Mouse (Mus musculus) urinary bladder, postnatal 14 days (tissue): ENCODE data around the gene Mrps31.

Experiments
- DNase-seq: peaks from one replicate; pipeline ENCODE4 v3.0.0; 2021; ENCODE audit warnings: low spot score

Mrps31 gene

DNA sequence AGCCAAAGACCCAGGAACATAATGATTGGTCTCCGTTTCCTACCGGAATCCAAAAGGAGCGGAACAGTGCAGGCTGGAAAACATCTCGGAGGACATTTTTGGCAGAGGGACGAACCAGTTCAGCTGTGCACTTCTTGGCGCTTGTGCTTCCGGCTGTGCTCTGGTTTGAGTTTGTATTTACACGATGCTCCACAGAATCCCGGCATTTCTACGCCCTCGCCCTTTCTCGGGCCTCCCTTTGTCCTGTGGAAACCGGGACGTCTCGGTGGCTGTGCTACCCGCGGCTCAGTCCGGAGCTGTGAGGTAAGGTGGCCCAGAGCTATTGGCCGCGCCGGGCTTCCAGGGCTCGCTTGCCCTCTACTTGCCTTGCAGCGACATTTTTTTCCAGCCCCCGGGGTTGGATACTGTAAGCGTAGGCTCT, at the start of gene Mrps31:
TSS of gene Mrps31 (plus strand) at position 80 of the 421 bp plus-strand sequence.
- DNase-seq, result peak; percentile 79

DNA sequence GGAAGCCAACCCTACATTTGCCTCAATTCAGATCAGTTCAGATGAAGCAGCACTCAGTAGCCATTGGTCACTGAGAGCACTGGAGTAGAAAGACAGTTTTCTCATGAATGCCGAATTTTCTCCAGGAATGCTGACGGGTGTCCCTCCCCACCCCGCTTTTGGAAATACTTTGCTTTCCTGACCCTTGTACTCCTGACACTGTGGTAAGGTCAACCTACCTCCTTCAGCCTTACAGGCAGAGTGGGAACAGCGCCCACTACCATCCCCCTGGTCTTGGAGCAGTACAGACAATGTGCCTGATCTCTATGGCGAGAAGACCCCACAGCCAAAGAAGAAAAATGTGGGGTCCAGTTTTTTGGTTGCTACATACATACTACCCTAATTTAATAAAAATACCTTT, 34.9 kb upstream of the Mrps31 start:
- no peak for DNase-seq

DNA sequence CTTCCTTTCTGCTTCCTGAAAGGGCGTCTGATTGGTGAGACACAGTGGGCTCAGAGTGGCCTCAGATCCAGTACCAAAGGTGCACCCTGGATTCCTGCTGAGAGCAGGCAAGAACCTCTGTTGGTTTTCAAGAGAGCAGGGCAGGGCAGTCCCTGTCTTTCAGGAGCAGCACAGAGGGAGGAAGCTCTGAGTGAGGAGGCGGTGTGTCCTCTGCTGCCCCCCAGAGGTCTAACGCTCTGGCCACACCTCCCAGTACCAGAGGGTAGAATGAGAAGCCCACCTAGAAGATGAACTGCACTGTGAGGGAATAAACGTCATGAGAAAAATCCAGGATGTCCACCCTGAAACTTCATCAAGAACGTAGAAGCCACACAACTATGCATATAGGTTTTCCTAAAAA, 34.3 kb upstream of the Mrps31 start:
- peak; percentile 27 for DNase-seq

DNA sequence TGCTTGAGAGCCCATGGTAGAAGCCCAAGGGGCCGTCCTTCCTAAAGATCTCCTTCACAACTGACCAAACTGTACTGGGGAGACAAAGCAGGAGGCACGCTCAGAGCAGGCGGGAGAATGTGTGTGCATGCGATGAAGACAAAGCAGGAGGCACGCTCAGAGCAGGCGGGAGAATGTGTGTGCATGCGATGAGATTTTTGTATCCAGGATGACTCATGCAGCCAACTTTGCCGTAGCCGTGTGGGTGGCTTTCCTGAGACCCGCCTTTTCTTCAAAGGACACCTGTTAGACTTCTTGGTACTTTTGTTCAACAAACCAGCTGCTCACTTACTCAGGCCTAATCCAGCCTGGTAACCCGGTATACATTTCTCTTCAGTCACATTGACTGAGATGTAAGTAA, 30.2 kb upstream of the Mrps31 start:
- no peak for DNase-seq

DNA sequence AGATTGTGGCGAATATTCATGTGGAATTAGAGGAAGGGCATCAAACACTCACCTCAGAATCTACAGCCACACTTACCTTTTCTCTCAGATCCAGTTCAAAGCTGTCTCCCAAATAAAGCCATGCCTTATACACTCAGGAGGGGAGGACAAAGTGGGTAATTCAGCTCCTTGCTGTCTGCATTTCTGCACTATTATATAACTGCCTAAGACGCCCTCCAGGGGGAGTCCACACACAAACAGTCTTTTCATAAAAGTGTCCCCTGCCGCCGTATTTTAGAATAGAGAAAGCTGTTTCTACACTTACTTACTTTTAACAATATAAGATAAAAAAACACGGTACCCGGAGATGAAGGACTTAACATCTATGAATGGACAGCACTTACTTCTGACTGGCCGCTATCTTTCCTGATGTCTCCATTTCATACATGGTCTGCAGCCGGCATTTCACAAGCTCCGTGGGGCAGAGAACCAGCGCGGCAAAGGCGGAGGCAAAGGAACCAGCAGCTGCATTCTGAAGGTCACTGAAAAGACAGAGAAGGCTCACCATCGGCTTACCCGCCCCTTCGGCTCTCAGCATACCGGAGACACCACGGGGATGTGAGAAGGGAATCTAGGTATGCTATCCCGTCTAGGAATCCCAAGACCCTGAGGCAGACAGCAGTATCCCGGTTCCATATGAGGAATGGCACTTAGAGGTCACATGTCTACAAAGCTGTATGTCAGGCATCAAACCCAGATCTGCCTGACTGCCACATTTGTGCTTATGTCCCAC, 28.2 kb upstream of the Mrps31 start:
- no peak for DNase-seq

DNA sequence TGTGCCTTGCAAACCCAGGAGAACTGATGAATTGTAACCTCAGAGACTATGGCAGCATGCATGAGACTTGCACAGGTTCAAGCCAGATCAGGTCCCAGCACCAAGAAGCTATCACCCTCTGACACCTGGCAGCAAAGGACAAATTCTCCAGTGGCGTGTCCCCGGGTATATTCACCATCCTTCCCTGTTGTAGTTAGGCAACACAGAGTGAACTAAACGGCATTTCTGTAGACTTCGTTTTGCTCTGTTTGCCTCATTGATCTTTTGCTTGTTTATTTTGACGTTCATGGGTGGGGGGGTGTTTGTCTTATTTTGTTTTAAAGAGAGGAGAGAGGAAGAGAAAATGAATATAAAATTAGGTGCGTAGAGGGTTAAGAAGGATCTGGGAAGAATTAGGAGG, 26.0 kb upstream of the Mrps31 start:
- DNase-seq, result no peak

DNA sequence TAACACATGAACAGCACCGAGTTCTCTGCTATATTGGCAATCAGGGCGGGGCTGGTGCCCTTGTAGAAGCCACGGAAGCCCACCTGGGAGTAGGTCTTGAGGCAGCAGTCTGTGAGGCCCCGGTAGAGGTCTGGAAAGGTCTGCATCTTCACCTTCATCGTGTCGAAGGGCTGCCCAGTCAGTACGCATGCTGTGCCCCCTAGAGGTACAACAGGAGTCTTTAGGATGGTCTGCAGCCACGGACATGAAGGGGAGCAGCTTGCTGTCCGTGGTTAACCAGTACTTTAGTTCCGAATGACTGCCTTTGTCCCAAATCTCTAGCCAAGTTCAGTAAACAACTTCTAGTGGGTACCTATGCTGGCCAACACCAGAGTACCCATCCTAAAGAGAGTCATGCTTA, 21.3 kb upstream of the Mrps31 start:
- no peak for DNase-seq

DNA sequence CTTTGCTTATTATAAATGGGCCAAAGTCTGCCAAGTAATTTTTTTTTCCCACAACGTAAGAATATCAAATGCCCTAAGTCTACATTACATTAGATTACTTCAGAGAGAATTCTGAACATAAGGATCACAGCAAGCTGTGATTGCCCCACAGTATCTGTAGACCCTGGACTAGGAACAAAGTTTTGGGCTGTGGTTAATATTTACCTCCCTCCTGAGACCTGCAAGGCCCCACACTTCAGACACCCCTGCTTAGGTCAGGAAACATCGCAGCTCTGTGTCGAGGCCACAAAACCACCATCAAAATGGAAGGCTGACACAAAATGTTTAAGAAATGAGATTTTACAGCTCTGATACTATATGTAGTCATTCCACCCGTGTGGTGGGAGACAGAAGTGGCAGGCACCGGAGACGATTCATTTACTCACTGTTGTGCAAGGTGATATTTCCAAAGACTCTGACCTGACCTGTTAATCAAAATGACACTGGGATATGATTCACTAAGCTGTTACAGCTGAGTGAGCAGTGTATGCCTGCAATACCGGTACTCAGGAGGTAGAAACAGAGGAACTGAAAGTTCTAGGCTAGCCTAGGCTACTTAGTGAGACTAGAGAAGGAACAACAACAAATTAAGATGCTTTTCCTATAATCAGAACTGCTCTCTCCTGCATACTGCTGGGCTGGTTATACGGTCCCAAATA, 20.2 kb upstream of the Mrps31 start:
- no peak for DNase-seq

DNA sequence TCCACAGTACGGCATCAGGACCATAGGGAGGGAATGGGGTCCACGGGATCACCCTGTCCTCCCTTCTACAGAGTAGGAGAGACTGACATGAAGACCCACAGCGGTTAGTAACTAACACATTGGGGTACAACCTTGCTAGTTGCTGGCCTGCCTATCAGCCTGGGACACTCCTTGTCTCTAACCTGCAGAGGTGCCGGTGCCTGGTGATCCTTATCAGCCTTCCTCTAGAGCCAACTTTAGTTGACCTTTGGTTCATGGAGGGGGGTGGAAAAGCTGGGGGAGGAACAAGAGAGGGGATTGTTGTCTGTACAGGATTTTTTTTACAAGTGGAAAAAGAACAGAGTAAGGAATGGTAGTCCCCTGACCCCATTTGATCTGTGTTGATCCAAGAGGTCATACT, 16.7 kb upstream of the Mrps31 start:
- DNase-seq, result no peak

DNA sequence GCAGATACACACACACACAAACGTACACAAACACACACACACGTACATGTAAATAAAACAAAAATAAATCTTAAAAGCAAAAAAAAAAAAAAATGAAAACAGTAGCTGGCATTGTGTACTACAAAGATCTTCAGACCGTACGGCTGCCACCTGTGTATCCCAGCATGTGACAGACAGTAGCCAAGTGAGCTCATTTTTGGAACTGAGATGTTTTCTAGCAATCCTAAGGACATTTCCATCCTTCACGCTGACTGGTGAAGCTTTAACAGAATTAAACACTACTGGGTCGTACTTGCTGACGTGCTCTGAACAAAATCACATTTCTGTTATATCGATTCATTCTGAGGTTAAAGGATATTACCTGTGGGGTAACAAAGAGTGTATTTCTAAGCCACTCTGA, 15.9 kb upstream of the Mrps31 start:
- no peak for DNase-seq

DNA sequence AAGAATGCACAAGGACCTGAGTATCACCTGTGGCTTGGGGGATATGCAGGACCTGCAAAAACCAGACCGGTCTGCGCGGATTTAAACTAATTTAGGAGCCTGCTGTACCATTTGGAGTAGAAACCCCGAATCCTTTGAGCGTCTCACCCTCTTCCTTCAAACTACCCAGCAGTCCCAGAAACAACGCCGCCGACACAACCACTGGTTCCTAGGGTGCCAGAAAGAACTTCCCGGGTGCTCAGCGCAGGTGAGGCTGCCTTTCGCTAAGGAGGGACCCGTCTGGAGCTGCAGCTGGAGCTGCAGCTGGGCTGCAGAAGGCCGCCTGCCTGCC, 13.4 kb upstream of the Mrps31 start:
- DNase-seq, result no peak

DNA sequence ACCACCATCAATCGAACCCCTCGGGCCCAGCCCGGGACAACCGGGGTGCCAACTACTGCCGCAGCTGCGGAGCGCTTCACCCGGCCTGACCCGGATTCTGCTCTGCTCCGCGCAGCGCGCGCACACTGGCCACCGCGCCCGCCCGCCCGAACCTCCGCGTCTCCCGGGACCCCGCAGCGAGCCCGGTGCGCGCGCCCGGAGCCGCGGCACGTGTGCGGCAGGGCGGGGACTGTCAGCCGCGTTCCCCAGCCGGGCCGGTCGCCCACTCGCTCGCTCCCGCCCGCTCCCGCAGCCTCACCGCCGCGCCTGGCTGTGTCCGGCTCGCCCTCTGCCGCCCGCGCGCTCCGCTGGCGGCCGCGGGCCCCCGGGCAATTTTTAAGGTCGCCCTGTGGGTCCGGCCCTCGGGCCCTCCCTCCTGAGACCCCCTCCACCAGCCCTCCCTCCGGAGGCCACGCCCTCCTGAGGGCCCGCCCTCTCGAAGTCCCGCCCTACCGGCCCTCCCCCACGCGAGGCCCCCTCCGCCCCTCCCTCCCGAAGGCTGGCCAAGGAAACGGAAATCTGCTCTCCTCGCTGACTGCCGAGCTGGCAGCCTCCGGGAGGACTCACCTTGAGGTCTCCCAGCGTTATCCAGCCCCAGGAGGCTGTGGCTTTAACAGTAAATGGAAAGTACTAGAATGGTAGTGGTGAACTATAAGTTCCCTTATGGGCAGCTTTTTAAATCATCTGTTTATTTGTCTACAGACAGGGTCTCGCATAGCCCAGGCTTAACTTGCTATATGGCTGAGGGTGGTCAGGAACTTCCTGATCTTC, 12.8 kb upstream of the Mrps31 start, which contains the start of gene Slc25a15:
TSS of gene Slc25a15 (minus strand) at position 456 of the 810 bp plus-strand sequence.
- DNase-seq, result peak; percentile 91

DNA sequence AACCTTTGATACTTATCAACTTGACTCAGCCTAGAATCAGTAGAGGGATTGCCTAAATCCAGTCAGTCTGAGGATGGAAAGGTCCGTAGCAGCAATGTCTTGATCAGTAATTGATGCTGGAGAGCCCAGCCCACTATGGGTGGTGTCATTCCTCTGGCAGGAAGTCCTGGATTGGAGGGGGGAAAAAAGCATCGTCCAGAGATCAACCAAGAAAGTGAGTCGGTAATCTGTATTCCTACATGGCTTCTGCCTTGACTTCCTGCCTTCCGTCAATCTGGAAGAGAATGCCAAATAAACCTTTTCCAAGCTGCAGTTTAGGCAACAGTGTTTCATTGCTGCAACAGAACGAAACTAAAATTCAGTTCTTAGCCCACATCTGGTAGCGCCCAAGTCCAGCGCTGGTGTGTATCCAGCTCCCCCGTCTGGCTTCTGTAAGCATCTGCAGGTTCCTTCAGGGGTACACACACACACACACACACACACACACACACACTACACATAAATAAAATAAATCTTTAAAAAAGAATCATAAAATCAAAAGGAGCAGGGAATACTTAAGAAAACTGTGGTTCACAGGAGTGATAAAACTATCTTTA, 11.8 kb upstream of the Mrps31 start:
- no peak for DNase-seq

DNA sequence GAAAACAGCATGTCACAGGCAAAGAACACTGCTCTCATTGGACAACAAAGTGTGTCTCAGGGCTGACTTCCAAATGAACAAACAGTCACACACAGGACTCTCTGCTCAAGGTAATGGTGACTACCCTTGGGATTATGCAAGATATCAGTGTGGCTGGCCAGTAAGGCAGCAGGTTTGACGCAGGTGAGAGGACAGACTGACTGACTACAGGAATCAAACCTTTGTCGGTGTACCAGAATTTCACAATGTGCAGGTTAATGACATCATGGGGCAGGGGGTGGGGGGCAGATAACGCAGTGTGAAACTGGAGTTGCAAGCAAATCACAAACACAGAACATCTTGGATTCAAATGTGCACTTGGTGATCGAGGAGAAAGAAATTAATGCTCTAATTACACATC, 10.6 kb upstream of the Mrps31 start:
- no peak for DNase-seq

DNA sequence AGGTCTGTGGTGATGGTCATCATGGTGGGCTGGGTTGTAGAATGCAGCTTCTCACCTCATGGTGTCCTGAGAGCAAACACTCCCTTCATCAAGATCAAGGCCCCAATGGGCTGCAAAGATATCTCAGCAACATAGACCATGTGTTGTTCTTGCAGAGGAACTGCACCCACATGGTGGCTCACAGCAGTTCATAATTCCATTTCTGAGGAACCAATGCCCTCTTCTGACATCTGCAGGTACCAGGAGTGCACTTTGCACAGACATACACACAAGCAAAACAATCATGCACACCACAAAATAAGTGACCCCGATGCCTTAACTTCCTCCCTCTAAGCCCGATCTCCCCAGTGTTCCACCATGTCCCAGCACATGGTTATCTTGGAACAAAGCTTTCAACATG, 7.9 kb upstream of the Mrps31 start:
- DNase-seq, result no peak

DNA sequence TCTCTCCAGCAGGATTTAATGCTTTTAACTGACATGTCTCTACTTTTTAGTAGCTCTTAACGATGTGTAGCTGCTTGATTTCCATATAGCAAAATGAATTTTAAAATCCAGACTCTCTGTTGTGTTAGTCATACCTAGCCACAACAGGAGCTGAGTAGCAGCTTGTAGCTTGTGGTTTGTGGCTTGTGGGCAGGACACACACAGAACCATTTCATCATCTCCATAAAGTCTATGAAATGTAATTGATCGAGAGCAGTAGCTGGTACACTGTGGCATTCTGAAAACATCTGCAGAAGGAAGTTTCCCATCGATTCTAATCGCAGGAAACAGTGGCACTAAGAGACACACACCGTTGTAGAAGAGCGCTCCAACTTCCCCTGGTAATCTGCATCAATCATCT, 5.4 kb upstream of the Mrps31 start:
- DNase-seq, result no peak

DNA sequence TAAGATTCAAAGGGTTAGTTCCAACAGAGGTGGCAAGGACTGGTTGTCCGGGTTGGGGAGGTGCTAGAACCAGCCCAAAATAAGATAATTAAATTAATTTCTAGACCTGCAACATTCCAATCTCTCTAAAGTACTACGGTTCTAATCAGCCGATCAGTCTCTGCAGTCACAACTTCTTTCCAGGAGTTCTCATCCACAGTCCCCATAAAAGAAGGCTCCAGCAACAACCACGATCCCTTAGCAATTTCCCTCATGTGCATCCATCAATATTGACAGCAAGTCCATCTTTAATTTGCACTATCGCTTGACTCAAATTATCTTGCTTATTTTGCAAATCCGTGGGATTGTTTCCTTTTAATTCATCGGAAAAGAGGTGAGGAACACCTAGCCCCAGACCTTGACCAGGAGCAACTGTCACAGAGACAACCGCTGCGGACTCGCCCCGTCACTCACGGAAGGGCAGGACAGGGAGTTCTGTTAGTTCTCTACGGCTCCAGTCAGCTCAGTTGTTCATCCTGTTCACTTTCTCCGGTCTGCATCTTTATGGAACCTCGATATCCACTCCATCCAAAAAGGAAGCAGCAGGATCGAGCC, 376 bp upstream of the Mrps31 start:
- no peak for DNase-seq

DNA sequence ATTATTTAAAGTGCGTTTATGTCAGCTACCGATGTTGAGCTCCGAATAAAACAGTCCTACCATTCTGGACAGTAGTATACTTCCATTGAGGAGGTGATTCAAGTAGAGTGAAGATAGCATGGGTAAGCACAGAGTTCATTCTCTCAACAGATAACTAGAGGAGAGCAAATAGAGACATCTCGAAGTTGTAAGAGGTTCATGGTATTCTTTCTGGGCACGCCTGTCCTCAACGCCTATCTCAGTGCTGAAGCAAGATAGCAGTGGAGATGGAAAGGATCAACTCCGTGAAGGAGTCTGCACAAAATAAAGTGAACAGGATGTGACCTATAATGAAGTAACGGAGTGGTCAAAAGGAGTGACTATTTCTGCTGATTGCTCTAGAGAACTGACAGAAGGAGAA, 810 bp downstream of the Mrps31 start:
- no peak for DNase-seq
